Mouse (Mus musculus): Measurements from ENCODE around the gene Izumo2. TPM values are rescaled to one million over a fixed set of nuclear protein-coding genes. Genes with fewer than 3 reads are reported as not detected.

The Izumo2 gene
- total RNA-seq (2021): not detected
- polyA plus RNA-seq (2012; rRNA removed): not detected in 2 replicates
- long read RNA-seq: 0 reads

DNA sequence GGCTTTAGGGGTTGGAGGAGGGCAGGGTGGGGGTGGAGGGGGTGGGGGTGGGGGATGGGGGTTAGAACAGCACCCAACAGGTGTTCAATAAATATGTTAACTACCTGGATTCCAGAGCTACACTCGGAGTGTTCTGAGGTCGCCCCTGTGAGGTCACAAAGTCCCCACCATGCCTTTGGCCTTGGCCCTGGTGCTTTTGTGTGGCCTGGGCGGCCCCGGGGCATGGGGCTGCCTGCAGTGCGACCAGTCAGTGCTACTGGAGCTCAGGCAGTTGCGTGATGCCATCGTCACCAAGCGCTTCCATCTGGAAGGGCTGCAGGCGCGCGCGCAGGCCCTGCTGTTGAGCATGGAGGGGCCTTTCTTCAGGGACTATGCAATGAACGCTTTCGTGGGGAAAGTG lies at the start of gene Izumo2:
TSS of gene Izumo2 (plus strand) at position 169 of the 400 bp plus-strand sequence.
- DNase-seq: no peak

DNA sequence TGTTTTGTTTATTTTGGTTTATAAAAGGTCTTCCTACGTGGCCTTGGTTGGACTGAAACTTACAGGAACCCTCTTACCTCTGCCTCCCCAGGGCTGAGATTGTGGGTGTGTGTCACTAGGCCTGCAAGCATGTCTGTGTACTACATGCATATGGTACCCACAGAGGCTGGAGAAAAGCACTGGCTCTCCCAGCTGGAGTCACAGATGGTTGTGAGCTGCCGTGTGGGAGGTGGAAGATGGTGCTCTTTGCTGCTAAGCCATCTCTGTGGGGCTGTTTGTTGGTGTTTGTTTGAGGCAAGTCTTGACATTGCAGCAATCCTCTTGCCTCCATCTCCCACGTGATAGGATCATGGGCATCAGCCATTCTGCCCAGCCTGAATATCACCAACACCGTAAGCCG lies 47.3 kb upstream of the Izumo2 start:
- DNase-seq: no peak

DNA sequence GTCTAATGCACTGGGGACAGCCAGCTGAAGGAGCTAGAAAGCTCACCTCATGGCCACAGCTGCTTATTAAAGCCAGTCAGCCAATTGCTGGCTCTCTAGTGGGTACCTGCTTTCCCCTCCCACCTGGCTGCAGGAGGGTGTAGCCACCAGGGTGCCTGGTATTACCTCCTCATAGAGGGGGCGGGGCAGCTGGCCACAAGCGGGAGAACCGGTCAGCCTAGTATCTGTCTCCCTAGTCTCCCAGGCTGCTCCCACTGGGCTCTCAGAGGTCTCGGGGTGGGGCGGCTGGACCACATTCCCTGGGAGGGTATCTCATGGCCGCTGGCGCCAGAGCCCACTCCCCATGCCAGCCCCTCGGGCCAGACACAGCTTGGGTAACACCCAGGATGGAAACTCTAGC lies 46.4 kb upstream of the Izumo2 start:
- no peak for DNase-seq

DNA sequence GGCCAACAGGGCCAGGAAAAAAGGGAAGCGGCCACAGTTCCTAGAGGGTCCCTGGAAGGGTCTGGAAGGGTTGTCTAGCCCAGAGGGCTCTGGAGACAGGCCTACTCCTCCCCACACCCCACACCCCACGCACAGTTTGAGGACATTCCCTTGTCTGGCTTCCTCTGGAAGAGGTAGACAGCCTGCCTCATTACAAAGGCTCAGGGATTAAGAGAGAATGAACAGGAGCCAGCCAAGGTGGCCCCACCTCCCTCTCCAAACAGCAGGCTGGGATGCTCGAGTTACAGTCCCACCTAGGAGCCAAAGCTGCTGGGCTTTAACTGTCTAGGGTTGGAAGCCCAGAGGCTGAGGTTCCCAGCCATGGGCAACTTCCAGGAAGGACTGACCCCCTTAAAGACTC lies 46.0 kb upstream of the Izumo2 start:
- DNase-seq: no peak

DNA sequence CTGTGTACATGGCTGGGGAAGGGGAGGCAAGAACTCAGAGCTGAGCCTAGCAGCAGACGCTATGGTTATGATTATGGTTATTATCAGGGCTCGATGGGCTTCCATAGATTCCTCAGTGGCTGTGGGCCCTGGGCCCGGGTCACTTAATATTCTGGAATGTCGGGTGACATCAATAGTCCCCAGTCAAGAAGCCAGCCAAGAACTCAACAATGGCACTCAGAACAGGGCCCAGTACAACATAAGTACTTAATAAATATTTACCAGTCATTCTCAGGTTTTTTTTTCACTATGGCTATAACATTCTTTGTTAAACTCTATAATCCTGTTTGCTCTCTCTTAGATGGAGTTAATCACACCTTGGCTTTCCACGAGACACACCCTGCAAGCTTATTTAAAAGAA lies 45.0 kb upstream of the Izumo2 start:
- DNase-seq: no peak

DNA sequence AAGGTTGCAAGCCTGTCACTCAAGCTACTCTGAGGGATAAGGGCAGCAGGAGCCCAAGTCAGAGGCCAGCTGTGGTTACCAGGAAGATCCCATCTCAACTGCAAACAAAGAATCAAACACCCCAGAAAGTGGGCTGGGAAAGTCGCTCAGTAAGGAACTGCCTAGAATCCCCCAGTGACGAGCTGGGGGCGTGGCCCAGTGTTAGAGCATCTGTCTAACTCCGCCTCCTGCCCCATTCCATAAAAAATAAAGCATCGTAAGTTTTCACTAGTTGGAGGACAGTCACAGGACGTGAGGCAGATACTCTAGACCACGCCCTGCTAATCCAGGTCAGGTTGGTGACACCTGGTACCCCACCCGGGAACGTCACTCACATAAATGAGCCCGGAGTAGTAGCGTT lies 43.8 kb upstream of the Izumo2 start:
- no peak for DNase-seq

DNA sequence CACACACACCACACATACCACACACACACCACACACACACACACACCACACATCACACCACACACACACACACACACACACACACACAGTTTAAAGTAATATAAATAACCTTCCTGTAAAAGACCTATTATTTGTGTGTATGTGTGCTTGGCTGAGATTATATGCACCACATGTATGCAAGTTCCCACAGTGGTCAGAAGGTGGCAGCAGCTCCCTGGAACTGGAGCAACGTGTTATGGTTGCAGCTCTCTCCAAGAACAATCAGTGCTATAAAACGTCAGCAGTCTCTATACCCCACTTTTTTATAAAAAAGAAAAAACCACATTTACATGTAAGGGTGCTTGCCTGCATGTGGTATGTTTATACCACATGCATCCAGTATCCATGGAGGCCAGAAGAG lies 42.1 kb upstream of the Izumo2 start:
- no peak for DNase-seq

DNA sequence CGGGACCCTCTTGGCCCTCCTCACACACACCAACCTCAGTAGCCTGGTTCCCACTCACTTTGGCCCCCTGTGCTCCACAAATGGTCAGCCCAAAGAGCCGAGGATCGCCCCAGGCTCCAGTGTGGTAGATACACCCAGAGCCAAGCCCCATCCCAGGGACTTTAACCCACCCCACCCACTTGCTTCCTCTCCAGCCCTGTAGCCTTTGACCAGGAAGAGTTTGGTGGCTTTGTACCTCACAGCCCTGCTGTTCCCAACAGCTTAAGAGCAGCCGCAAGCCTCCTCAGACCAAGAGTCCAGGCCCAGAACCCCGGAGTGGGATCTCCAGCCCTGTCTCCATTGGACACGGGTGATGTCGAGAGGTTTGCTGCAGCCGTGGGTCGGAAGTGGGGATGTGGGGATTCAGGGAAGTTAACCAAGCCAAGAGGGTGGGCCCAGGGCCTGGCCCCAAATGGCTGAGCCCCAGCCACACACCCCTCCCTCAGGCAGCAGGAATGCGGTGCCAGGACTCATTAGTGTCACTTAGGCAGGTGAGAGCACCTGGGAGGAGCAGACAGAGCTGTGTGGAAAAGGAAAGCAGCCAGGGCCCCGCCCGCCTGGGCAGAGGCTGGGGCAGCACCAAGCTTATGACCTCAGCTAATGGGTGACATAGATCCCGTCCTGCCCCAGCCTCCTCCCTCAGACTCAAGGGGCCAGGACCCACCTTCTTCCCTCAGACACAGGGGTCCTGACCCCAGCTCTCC lies 40.4 kb upstream of the Izumo2 start:
- DNase-seq: no peak

DNA sequence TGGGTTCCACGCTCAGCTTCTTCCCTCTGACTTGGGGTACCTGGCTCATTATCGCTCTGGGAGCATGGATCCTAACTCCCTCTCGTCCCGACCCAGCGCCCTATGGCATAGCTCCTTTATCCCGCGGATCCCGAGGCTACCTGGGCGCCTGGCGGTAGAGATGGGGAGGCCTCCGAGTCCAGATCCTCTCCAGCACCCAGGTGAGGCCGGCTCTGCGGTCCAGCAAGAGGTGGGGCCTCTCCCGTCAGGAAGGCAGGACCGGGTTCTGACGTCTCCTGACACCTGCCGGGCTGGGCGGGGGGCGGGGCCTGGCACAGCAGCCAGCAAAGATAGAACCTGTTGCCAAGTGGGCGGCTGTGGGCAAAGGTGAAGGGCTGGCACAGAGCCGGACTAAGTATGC lies 39.4 kb upstream of the Izumo2 start:
- no peak for DNase-seq

DNA sequence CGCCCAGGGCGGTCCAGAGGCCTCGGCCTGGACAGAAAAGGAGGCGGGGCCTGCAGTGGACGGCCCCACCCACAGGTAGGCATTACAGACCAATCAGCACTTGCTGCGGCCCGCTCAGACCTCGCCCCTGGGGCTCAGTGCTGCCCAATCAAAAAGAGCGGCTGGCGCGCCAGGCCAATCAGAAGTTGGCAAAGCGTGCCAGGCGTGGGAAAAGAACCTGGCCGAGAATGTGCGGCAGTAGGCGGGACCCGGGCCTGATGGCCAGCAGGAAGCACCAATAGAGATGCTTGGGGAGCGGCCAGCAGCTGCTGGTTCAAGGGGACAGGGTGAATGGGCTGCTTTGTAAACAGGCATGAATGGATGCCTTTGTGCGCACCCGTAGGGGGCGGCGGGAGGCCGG lies 37.7 kb upstream of the Izumo2 start, which contains the start of gene Myh14:
TSS of gene Myh14 (minus strand) at position 41 of the 400 bp plus-strand sequence.
- peak; percentile 95 for DNase-seq

DNA sequence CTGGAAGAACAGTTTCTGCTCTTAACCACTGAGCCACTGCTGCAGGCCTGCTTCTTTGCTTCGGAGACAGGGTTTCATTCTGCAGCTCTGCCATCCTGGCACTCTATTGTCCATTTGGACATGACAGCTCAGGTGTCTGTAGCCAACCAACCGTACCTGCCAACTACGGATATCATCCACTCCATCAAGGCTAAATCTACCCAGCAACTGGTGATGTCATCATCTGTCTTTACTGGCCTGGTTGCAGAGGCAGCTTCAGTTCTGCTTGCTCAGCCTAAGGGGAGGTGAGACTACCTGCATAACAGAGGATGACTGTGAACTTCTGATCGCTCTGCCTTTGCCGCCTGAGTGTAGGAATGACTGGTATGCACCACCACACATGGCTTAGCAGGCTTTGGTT lies 36.3 kb upstream of the Izumo2 start:
- DNase-seq: no peak

DNA sequence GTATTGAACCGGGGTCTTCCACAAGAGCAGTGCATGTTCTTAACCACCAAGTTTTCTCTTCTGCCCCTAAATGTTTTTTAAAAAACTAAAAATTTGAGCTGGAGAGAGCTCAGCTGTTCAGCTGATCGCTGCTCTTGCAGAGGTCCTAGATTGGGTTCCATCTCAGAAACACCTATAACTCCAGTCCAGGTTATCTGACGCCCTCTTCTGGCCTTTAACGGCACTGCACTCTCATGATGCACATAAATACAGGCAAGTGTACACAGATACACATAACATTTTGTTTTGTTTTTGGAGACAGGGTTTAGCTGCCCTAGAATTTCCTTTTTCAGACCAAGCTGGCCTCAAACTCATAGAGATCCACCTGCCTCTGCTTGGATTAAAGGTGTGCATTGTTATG lies 34.0 kb upstream of the Izumo2 start:
- no peak for DNase-seq

DNA sequence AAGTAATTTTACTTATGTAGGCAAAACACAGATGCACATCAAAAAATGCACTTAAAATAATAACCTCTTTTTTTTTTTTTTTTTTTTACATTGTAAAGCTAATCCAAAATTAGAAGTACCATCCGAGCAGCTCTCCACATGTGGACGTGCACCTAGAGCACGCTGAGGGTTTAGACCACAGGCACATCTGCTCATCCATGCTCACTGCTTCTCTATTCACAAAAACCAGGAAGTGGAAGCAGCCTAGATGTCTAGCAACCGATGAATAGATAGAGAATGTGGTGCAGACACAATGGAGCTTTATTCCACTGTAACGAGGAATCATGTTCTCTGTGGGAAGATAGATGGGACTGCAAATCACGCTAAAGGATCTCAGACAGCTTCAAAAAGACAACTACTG lies 33.4 kb upstream of the Izumo2 start:
- DNase-seq: no peak

DNA sequence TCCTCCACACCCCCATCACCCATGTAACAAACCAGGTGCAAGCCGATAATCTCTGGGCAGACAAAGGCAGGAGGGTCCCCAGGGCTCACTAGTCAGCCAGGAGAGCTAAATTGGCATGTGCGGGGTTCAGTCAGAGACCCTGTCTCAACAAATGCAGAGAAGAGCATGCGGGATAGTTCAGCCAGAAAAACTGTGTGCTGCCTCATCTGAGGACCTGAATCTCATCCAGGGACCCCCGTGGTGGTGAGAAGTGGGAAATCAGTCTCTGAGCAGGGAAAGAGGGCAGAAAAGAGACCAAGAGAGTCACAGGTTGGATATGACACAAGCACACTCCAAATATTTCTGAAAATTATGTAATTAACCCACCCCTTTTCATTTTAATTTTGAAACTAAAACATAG lies 32.4 kb upstream of the Izumo2 start:
- DNase-seq: no peak

DNA sequence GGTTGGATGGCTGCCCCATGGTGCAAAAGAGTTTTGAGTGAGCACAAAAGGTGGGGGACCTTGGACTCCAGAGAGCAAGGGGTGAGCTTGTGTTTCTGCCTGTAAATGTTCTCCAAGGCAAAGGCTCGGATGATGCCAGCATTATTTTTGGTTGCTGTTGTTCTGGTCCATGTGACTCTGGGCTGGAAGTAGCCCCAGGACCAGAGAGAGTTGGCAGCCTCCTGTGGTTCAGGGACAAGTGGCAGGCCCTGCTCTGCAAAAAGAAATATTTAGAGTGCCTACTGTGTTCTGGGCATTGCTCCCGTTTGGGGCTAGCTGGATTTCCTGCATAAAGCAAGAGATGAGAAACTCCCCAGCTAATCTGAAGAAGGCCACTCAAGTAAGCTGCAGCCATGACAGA lies 31.9 kb upstream of the Izumo2 start:
- DNase-seq: no peak

DNA sequence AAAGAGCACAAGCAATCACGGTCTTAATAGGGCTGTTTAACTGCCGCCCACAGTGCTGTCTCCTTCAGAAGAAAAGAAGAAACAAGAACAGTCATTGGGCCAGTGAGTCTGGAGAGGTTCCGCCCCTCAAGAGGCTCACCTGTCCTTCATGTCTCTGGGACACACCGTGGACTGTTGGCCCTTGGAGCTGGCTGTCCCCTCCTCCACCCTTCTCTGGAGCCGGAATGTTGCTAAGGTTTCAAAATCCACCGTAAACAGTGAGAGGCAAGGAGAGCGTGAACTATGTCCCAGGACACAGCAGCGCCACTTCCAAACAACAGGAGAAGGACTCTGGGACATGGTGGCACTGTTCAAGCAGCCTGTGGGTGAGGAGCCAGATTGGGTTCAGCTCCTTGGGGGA lies 24.9 kb upstream of the Izumo2 start:
- DNase-seq: no peak

DNA sequence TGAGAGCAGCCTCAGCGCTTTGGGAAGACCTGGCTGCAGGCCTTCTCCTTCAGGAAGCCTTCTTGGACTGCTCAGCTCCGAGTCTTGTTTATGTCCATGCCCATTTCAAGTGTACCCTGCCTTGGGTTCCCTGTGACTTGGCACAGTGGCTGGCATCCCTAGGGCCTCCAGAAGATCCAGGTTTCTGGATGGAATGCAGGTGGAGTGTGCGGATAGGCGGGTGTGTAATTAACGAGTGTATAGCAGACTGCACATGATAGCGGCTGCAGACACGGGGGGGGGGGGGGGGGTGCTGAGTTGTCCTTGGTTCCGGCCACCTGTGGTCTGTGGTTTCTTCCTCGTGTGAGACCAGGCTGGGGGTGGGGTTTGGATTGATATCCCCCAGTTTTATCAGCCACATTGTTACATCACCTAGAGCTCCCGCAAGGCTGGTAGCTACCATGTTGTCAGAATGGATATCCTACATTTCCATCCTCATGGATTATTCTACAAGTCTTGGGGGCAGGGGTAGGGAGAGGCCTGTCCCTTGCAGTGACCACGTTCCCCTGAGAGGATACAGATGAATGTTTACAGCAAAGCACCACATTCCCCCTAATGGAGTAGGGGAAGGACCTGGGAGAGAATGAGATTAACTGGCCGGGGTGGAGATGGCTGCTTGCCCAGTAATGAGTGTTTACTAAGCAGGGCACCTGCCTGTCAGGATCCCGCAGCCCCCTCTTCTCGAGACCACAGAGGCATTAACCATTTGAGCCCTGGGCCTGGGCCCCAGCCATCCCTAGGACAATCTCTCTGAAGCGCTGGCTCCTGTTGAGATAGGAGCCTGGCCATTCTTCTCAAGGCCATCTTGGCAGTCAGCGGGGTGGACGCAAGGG lies 22.8 kb upstream of the Izumo2 start:
- DNase-seq: peak; percentile 20

DNA sequence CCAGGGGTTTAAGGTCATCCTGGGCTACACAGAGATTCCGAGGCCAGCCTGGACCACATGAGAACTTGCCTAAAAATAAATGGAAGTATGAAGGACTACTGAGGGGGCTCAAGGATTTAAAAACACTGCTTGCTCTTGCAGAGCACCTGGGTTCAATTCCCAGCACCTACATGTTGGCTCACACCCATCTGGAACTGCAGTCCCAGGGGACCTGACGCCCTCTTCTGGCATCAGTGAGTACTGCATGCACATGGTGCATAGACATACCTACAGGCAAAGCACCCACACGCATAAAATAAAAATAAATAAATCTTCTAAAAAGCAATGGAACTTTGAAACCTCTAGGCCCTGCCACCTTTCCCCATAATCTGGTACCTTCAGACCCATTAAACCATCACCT lies 19.7 kb upstream of the Izumo2 start:
- no peak for DNase-seq

DNA sequence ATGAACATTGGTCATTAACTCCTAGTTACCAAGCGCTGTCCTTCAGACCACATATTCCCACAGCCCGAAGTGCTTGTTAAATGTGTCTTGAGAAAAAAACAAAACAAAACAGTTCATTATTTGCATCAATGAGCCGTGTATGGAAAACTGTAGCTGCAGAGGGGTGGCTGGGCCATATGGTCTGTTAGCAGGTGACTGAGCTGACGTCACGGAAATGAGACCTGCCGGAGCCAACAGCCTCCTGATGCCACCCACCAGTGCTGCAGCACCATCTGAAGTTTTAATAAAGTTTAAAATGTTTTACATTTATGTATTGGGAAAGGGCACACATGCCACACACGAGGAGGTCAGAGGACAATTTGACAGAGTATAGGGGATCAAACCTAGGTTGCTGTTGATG lies 19.2 kb upstream of the Izumo2 start:
- no peak for DNase-seq

DNA sequence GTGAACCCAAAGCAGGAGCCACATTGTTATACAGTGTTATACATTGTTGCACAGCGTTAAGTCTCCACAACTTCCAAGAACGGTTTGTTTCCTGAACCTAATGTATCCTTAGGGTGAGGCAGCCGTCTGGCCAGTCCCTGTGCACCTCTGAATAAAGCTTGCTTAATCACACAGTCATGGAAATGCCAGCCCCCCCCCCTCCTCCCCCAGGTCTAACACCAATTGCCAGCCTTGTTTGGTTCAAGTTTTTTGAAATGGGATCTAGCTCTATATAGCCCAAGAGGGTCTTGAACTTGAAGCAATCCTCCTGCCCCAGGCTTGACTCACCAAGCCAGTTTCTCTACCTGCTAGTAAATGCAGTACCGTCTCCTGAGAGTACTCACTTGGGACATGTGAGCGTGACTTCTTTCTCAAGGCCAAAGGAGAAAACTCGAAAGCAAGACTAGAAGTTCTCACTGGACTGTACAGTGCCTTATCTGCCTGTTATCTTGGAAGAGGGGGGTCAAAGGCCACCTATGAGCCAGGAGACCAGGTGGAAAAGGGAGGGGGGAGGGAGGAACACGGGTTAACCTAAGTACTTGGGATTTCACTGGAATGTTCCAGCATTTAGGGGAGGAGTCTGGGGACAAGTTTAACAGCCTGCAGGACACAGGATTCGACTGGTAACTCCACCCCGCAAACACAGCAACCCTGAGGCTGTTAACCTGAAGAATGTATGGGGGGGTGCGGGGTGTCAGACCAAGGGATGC lies 14.9 kb upstream of the Izumo2 start:
- DNase-seq: no peak

DNA sequence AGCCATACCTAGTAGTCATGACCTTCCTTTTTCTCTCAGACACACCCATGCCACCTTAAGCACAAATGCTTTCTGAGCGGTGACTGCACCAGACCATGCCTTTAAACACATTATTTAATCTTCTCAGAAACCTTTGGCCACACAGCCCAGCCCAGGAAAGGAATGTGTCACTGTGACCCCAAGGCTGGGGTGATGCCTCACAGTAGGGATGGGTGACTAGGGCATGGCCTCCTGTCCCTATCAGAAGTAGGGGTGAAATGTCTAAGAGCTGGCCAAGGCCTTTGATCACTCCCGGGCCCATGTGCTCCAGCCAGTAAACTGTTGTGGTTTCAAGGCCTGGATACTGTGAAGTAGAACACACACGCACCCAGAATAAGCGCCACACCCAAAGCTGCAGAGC lies 13.3 kb upstream of the Izumo2 start:
- DNase-seq: no peak

DNA sequence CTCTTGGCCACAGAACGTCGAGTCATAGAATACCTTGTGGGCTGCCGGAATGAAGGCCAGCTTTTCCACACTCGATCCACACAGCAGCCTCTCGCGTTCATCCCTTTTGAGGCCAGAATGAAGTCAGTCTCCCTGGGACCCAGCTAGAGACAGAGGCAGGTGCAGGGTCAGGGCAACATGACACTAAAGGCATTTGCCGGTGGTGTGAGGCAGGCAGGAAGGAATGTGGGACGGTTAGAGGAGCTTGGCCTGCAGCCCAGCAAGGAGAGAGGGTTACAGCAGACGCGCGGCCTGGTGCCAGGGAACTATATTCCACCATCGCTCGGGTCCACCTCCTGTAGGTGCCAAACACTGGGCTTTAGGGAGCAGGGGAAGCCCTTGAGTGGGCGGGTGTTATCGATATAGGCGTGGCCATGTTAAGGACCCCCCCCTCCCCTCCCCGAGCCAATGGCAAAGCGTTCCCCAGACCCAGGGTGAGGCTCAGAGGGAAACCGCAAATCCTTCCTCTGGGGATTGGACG lies 11.3 kb upstream of the Izumo2 start:
- DNase-seq: peak; percentile 86

DNA sequence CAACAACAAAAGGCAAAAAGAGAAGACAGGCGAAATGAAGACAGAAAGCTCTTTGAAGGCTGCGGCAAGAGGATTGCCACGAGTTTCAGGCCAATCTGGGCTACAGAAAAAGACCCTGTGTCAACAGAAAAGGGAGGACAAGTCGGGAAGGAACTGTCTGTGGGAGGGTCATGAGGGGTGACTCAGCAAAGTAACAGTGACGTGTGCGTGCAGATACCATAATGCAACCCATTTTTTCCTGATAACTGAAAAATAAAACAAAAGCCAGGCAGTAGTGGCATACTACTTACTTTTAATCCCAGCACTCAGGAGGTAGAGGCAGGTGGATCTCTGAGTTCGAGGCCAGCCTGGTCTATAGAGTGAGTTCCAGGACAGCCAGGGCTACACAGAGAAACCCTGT lies 10.6 kb upstream of the Izumo2 start:
- no peak for DNase-seq
